15 mouse cellular contexts compared by ENCODE assay signal in genomic region chr13:9405399-9405798, GRCm38 (mm10).
"Had no signal": no experiment of that assay in that cellular context is flagged by ENCODE, and none has a peak within 500 bp of the region (broad histone marks: within the 10 kb centered on the region; RNA-seq: fewer than 3 reads in every experiment).

No protein-coding gene starts in this region.

- H3K36me3 ChIP-seq: limb, embryonic 15.5 days; liver, embryonic 12.5 days; neural tube, embryonic 15.5 days; stomach, embryonic 15.5 days had no signal

- H3K4me1 ChIP-seq: limb, embryonic 15.5 days; liver, embryonic 12.5 days; neural tube, embryonic 15.5 days; stomach, embryonic 15.5 days had no signal

- H3K4me3 ChIP-seq: limb, embryonic 15.5 days; liver, embryonic 12.5 days; midbrain, embryonic 10.5 days; myocyte; neural tube, embryonic 15.5 days; stomach, embryonic 15.5 days had no signal

- H3K27me3 ChIP-seq: limb, embryonic 15.5 days; liver, embryonic 12.5 days; neural tube, embryonic 15.5 days; stomach, embryonic 15.5 days had no signal

- H3K4me2 ChIP-seq: limb, embryonic 15.5 days; liver, embryonic 12.5 days; lung, embryonic 14.5 days; neural tube, embryonic 15.5 days; stomach, embryonic 15.5 days had no signal

- H3K27ac ChIP-seq: limb, embryonic 15.5 days; liver, embryonic 12.5 days; midbrain, embryonic 10.5 days; neural tube, embryonic 15.5 days; stomach, embryonic 15.5 days had no signal

- H3K9ac ChIP-seq: limb, embryonic 15.5 days; liver, embryonic 12.5 days; lung, embryonic 14.5 days; neural tube, embryonic 15.5 days; stomach, embryonic 15.5 days had no signal

- H3K9me3 ChIP-seq: limb, embryonic 15.5 days; liver, embryonic 12.5 days; stomach, embryonic 15.5 days had no signal

- DNase-seq: kidney, adult 18-20 months; kidney, postnatal 25 days; layer of hippocampus, adult 9-11 months; layer of hippocampus, postnatal 36 days; lung, embryonic 14.5 days; lung, postnatal 10 days; lung, postnatal 4 days; midbrain, embryonic 14.5 days; right cerebral cortex, postnatal 25 days had no signal
